Comparison of ENCODE assay signal across 9 mouse cellular contexts in the genomic region with DNA sequence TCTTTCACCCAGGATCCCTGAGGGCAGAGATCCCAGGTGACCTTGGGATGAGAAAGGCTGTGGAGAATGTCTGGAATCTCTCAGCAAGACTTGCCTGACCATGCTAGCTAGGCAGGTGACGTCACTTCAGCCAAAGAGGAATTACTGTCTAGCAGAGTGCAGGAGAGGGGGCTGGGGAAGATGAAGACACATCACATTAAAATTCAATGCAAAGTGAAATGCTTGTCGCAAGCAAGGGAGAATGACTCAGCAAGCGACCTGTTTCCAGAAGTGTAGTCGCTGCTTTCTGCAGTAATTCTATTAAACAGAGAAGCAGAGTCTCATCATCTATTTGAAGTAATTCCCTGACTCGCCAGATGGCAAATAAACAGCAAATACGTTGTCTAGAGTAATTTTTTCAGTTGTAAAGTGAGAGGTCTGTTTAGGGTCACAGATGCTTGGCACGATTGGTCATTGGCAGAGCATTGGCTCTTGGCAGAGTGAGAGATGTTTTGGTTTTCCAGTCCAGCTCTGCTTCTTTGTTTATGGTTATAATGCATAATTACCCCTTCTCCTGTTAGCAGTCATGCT. TPM values are rescaled to one million over a fixed set of nuclear protein-coding genes. Genes with fewer than 3 reads are reported as not detected.
DNase-seq lines count a peak whose midpoint lies in the region; ATAC-seq and TF ChIP-seq lines count a peak whose summit lies in the region.
"Had no signal": no experiment of that assay in that cellular context is flagged by ENCODE, and none has a peak within 500 bp of the region (broad histone marks: within the 10 kb centered on the region; RNA-seq: fewer than 3 reads in every experiment).

No protein-coding gene starts in this region.

- 30% methylated on average over 7 of the region's 7 CpGs for WGBS in heart, postnatal 0 days

- no peak for TF ChIP-seq CTCF in heart, postnatal 0 days (IDR thresholded peaks at IDR 0.05; ENCODE audit: low read depth)
- TF ChIP-seq CTCF in CH12.LX (conservative IDR thresholded peaks at IDR 0.05 in 1 of 2, IDR thresholded peaks at IDR 0.05 in 1 of 2; ENCODE audit: low read depth in 2 of 2, low read length in 2 of 2): no peak

- no peaks in the 10 kb centered on the region for H3K4me1 ChIP-seq in heart, postnatal 0 days (ENCODE audit: control insufficient read depth, insufficient read depth)
- peaks cover 0 to 7% of the 10 kb centered on the region in 2 experiments; a peak in 2 of 4 replicates for H3K4me1 ChIP-seq in CH12.LX (ENCODE audit: control insufficient read depth in 1 of 2, insufficient read depth in 2 of 2)

- no peak for TF ChIP-seq RAD21 in CH12.LX (IDR thresholded peaks at IDR 0.05; ENCODE audit: low read depth, low read length)

- no peak for DNase-seq in heart, postnatal 0 days (ENCODE audit: low spot score)
- DNase-seq in heart, adult 8-10 months (ENCODE audit: low spot score): no peak
- DNase-seq in CH12.LX (ENCODE audit: extremely low read depth): peak; percentile 18
- DNase-seq in adrenal gland, postnatal 14 days: peak; percentile 53
- DNase-seq in layer of hippocampus, adult 9-11 months: peak; percentile 14
- DNase-seq in right cerebral cortex, adult 18-20 months: peak; percentile 77
- DNase-seq in cerebellum, adult 11-12 months: no peak

- ATAC-seq in heart, postnatal 0 days (ENCODE audit: insufficient read depth, low read depth): peak; percentile 73; the same call in 1 of the 2 replicates
- ATAC-seq in monocyte, adult 5-6 weeks (replicated peaks; ENCODE audit: insufficient number of reproducible peaks, low FRiP score, low TSS enrichment, poor library complexity, severe bottlenecking): no peak

- no peaks in the 10 kb centered on the region for H3K79me2 ChIP-seq in CH12.LX (replicated peaks; ENCODE audit: control insufficient read depth, extremely low read depth, insufficient read depth, poor library complexity, severe bottlenecking)

- in situ Hi-C loops in CH12.LX (cut with MboI; ENCODE audit: low pct_ligation_motif_present, low pct_unique_long_range_greater_than_20kb, low sequenced_read_pairs): no loop called here

- H3K4me2 ChIP-seq in heart, postnatal 0 days (ENCODE audit: low read depth, low read length): no peak overlapping the region
- peak overlapping the region; percentile 18; the same call in 1 of the 2 replicates for H3K4me2 ChIP-seq in CH12.LX (ENCODE audit: insufficient read depth, low read depth, poor library complexity, severe bottlenecking)

- H3K36me3 ChIP-seq in heart, postnatal 0 days (replicated peaks; ENCODE audit: control insufficient read depth, insufficient read depth, low read length): no peaks in the 10 kb centered on the region
- H3K36me3 ChIP-seq in CH12.LX (replicated peaks in 1 of 2; ENCODE audit: control insufficient read depth in 1 of 2, insufficient read depth in 1 of 2, low read length in 1 of 2): no peaks in the 10 kb centered on the region

- no peak overlapping the region for H3K27ac ChIP-seq in heart, postnatal 0 days (ENCODE audit: low read depth)
- no peak overlapping the region for H3K27ac ChIP-seq in CH12.LX (ENCODE audit: insufficient read depth, low read depth)
- H3K27ac ChIP-seq: macrophage had no signal

- no peaks in the 10 kb centered on the region for H3K27me3 ChIP-seq in heart, postnatal 0 days (ENCODE audit: control insufficient read depth, insufficient read depth, low read length)
- H3K27me3 ChIP-seq in CH12.LX (replicated peaks): no peaks in the 10 kb centered on the region

- no peak overlapping the region for H3K4me3 ChIP-seq in heart, postnatal 0 days (ENCODE audit: low read depth, low read length)
- H3K4me3 ChIP-seq in CH12.LX (replicated peaks in 1 of 3; ENCODE audit: low read depth in 2 of 3, low read length in 2 of 3, poor library complexity in 1 of 3): no peak overlapping the region

- no peak for TF ChIP-seq EP300 in heart, postnatal 0 days (IDR thresholded peaks at IDR 0.05; ENCODE audit: low read depth)
- no peak for TF ChIP-seq EP300 in CH12.LX (IDR thresholded peaks at IDR 0.05; ENCODE audit: low read length)

- no peaks in the 10 kb centered on the region for H3K9me3 ChIP-seq in heart, postnatal 0 days (replicated peaks; ENCODE audit: control insufficient read depth, low read length)
- no peaks in the 10 kb centered on the region for H3K9me3 ChIP-seq in CH12.LX (replicated peaks; ENCODE audit: low read length)

- dilution Hi-C loops in CH12.LX (cut with MboI; ENCODE audit: extremely low pct_ligation_motif_present, extremely low pct_unique_long_range_greater_than_20kb, low sequenced_read_pairs): no loop called here

- TF ChIP-seq POLR2A in CH12.LX (IDR thresholded peaks at IDR 0.05; ENCODE audit: low read depth, low read length): no peak

- H3K9ac ChIP-seq in heart, postnatal 0 days (replicated peaks; ENCODE audit: low read depth, low read length): no peak overlapping the region
- H3K9ac ChIP-seq in CH12.LX (ENCODE audit: insufficient read depth, low read depth): no peak overlapping the region

TF ChIP-seq in CH12.LX, 34 proteins besides CTCF, POLR2A, EP300 and RAD21:
- TF ChIP-seq RCOR1 (conservative IDR thresholded peaks at IDR 0.05; ENCODE audit: low read depth, low read length): no peak
- no peak for TF ChIP-seq ZKSCAN1 (IDR thresholded peaks at IDR 0.05; ENCODE audit: borderline replicate concordance, low read depth, low read length)
- no peak for TF ChIP-seq MYC (IDR thresholded peaks at IDR 0.05; ENCODE audit: low read depth, low read length)
- no peak for TF ChIP-seq SMC3 (IDR thresholded peaks at IDR 0.05; ENCODE audit: low read depth, low read length)
- TF ChIP-seq KAT2A (IDR thresholded peaks at IDR 0.05; ENCODE audit: insufficient replicate concordance, low read length): no peak
- TF ChIP-seq ZMIZ1 (IDR thresholded peaks at IDR 0.05; ENCODE audit: low read depth, low read length): no peak
- TF ChIP-seq CHD1 (IDR thresholded peaks at IDR 0.05; ENCODE audit: low read depth, low read length): no peak
- TF ChIP-seq TCF12 (IDR thresholded peaks at IDR 0.05; ENCODE audit: low read depth, low read length): no peak
- no peak for TF ChIP-seq ZNF384 (IDR thresholded peaks at IDR 0.05; ENCODE audit: low read depth, low read length)
- TF ChIP-seq JUN (IDR thresholded peaks at IDR 0.05; ENCODE audit: insufficient read depth, low read depth, low read length): no peak

RNA-seq across cellular contexts. Expression of gene Stag1, which starts 8.5 kb away (rescaled TPM):
- 17.9 and 30.7 TPM in 2 replicates for total RNA-seq in heart, postnatal 0 days (2014; rRNA removed; ENCODE audit: low replicate concordance)
- polyA plus RNA-seq in heart, postnatal 0 days (2015; fragmentation: Nextera tagmentation; extraction: Ambion mirVana): 24.0 and 24.9 TPM in 2 replicates
- 10 to 100 TPM; 20.8 to 31.7 (median 27.6) TPM for total RNA-seq in heart, adult 8-10 months (2022)
- total RNA-seq in CH12.LX (2012; rRNA removed): 24.5 and 29.5 TPM in 2 replicates
- total RNA-seq in CH12.LX (2014; rRNA removed): 33.7 and 37.4 TPM in 2 replicates
- polyA plus RNA-seq in CH12.LX (2012; ENCODE audit: insufficient read length, low read depth): 43.2 and 45.9 TPM in 2 replicates
- total RNA-seq in adrenal gland, postnatal 14 days (2021): 42.5 and 43.1 TPM in 2 replicates
- total RNA-seq in monocyte, adult 5-6 weeks (2017): 88.0 to 131 TPM (median 96.2 TPM) in 3 replicates

RNA-seq across cellular contexts. Expression of gene Slc35g2, which starts 35.2 kb away (rescaled TPM):
- total RNA-seq in heart, postnatal 0 days (2014; rRNA removed; ENCODE audit: low replicate concordance): 16.1 and 19.7 TPM in 2 replicates
- polyA plus RNA-seq in heart, postnatal 0 days (2015; fragmentation: Nextera tagmentation; extraction: Ambion mirVana): 11.3 and 12.0 TPM in 2 replicates
- 1 to 10 TPM; 2.8 to 4.0 (median 3.2) TPM for total RNA-seq in heart, adult 8-10 months (2022)
- total RNA-seq in CH12.LX (2012; rRNA removed) (not detected in 2 replicates), CH12.LX (2014; rRNA removed) (not detected in 2 replicates)
- 0.74 TPM in 1 of 2 replicates, not detected in the other for polyA plus RNA-seq in CH12.LX (2012; ENCODE audit: insufficient read length, low read depth)
- total RNA-seq in adrenal gland, postnatal 14 days (2021): 8.3 and 8.4 TPM in 2 replicates
- not detected in 3 replicates for total RNA-seq in monocyte, adult 5-6 weeks (2017)

Comparison
In these comparisons a context has a peak if more than half of its experiments do, and no peak if none do; other contexts are left out.
1. DNase-seq: peak in CH12.LX (single experiment), adrenal gland, postnatal 14 days (single experiment), layer of hippocampus, adult 9-11 months (single experiment) and right cerebral cortex, adult 18-20 months (single experiment); none in heart, postnatal 0 days (single experiment), heart, adult 8-10 months (single experiment) and cerebellum, adult 11-12 months (single experiment).